Mouse (Mus musculus): ENCODE measurements around the gene Lrfn1. TPM values are rescaled to one million over a fixed set of nuclear protein-coding genes. Genes with fewer than 3 reads are reported as not detected.

Lrfn1 gene
- 10 to 100 TPM; 19.1 to 19.6 TPM for total RNA-seq (2021)
- long read RNA-seq, experiment 1, partial matches to known transcripts, result 6 of 16 reads
- long read RNA-seq, experiment 1, other reads (novel, unspliced or antisense), result 8 of 16 reads
- long read RNA-seq, experiment 2, partial matches to known transcripts, result 10 of 25 reads
- long read RNA-seq, experiment 2, other reads (novel, unspliced or antisense), result 11 of 25 reads

GRCm38 (mm10) chr7:28451531-28452360 is at the start of gene Lrfn1:
Gene Lrfn1 (plus strand): TSS chr7:28451980.
- DNase-seq (ENCODE audit: low spot score in 2 of 2), result no peak

DNA sequence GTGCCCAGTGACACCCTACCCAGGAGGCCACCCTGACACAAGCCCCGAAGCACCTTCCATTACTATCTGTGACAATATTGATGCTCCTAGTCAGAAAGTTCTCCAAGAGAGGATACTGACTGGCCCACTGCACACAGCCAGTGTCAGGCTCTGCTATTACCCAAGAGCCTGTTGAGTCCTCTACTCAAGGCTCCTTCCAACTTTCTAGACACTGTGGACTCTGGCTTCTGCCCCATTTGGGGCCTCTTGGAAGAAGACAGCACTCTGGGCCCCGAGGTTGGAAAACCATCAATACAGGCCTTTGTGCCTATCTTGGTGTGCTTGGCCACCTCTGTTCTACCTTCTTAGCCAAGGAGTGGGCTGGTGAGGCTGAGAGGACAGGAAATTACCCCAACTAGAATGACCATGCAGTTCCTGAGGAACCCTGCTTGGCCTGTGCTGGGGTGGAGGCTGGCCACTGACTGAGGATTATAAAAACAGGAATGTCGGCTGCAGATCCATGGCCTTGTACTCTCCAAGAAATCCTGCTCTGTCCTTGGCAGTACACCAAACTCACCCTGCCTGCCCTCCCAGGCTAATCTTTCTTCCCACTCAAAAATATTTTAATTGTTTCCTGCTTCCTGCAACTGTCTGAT is 40.8 kb upstream of the Lrfn1 start:
- peak in 1 of 2 experiments; percentile 28 for DNase-seq (ENCODE audit: low spot score in 2 of 2)

DNA sequence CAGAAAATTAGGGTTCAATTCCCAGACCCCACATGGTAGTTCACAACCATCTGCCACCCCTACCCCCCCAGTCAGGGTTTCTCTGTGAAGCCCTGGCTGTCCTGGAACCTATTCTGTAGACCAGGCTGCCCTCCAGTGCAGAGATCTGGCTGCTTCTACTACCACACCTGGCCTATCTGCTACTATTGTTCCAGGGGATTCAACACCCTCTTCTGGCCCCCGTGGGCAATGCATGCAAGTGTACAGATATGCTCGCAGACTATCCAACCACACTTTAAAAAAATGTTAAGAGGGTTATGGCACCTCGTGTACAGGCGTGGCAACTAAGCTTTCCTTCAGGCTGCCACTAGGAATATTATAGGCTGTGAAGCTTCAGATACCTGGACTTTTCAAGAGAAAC is 39.0 kb upstream of the Lrfn1 start:
- no peak for DNase-seq (ENCODE audit: low spot score in 2 of 2)

- DNase-seq (ENCODE audit: low spot score in 2 of 2), result no peak
Observed at GRCm38 (mm10) chr7:28417368-28417767, 34.4 kb upstream of the Lrfn1 start.

GRCm38 (mm10) chr7:28418096-28418670 is 33.6 kb upstream of the Lrfn1 start:
- DNase-seq (ENCODE audit: low spot score in 2 of 2), result no peak

DNA sequence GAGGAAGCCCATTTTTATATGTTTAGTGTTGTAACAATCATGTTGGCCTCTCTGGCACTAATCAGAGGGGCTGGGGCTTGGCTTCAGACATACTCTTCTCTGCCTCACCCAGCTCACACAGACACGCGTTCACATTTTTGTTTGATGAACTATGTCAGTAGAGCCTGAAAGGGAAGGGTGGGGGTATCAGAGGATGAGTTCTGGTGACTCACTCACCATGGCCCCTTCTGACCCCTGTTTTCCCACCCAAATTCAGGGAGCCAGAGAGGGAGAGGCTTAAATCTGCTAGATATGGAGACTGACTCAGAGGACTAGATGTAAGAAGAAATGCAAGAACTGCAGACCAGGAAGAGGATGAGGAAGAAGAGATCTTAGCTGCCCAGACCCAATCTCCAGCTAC is 32.4 kb upstream of the Lrfn1 start:
- no peak for DNase-seq (ENCODE audit: low spot score in 2 of 2)

DNA sequence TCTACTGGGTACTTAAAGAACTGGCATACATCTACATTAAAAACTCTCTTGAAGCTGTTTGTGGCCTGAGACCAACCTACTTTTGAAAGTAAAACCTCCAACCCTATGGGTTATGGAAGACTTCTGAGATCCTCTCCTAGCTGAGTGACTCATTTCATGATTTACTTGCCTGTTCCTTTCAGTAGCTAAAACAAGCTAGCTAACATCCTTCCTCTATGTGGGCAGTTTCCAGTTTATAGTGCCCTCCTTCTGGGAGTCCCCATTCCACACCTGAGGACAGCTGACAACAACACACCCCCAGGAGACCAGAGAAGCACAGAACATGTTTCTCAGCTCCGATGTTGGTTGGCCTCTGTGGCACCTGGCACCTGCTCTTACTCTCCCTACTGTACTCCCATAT is 28.8 kb upstream of the Lrfn1 start:
- no peak for DNase-seq (ENCODE audit: low spot score in 2 of 2)

GRCm38 (mm10) chr7:28427738-28428137 is 24.0 kb upstream of the Lrfn1 start:
- no peak for DNase-seq (ENCODE audit: low spot score in 2 of 2)

DNA sequence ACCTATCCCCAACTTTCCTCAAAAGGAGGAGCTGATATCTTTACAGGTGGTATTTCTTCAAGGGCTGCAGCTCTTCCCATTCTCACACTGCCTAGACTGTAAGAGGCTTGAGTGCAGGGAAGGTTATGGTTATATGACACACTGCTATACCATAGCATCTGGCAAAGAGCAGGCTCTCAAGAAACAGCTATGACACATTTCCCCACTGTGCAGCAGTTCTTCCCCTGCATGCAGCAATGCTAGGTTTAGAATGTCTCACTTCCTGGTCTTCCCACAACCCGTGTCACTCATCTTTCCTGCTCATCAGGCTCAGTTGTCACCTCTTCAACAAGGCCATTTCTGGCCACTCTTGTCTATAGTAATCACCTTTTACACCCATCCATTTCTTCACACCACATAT is 21.3 kb upstream of the Lrfn1 start:
- no peak for DNase-seq (ENCODE audit: low spot score in 2 of 2)

DNA sequence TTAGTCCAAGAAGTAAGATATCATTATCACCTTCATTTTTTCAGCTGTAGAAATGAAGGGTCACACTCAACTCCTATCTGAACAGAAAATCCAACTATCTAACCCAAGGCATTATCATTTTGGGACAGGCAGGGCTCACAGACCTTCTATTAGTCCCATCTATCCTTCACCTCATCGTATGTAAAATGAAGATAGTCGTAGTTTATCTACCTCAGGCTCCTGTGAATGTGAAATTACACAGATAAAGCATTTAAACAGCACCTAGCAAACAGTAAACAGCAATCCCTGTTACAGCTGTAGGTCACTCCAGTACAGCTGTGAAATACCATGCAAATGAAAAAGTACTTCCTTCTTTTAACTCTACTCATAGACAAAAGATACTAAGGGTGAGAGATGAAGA is 19.5 kb upstream of the Lrfn1 start:
- no peak for DNase-seq (ENCODE audit: low spot score in 2 of 2)

DNA sequence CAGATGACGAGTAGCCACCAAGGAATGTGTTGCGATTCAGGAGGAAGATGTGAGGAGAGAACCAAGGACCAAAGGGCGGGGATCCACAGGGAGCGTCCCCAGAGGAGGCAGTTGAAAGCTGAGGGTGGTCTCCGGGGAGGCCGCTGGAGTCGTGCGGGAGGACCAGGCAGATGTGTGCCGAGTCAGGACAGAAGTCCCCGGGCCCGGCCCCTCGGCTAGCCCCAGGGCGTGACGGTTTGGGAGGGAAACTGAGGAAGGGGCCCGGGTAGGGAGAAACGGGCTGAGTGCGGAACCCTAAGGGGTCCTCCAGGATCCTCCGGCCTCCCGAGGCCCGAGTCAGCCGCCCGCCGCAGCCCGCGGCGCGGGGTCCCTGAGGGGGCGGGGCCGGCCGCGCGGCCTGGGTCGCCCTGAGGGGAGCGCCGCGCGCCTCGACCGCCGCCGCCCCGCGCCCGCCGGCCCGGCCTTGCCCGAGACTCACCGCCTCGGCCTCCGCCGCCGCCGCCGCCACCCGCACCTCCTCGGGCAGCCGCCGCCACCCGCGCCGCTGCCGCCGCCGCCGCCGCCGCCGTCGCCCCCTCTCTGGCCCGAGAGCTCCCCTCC is 16.0 kb upstream of the Lrfn1 start:
- DNase-seq (ENCODE audit: low spot score in 2 of 2), result no peak

DNA sequence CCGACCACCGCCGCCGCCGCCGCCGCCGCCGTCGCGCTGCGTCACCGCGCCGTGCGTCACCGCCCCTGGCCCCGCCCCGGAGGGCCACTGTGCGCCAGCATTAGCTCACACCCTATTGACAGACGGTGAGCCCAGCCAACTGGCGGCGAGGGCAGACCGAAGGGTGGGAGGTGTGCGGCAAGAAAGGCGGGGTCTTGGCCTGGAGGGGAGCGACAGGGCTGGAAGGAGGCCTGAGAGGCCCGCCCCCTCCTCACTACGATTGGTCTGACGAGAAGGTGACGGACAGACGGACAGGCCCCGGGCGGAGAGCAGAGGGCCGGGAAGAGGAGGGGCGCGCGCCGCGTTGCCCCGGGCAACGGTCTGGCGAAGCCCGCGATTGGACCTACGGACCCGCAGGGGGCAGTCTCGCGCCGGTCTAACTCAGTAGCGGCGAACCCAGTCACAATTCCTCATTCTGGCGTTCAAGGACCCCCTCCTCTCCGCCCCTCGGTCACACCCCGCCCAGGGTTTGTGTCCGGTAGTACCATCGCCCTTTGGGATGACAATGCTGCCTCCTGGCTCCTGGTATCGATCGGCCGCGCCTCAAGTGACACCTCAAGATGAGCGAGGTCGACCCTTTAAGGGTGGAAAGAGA is 15.4 kb upstream of the Lrfn1 start:
- DNase-seq (ENCODE audit: low spot score in 2 of 2), result peak; percentile 97 to 99

- DNase-seq (ENCODE audit: low spot score in 2 of 2), result peak in 1 of 2 experiments; percentile 60
Observed at GRCm38 (mm10) chr7:28436932-28437570, 14.7 kb upstream of the Lrfn1 start, which contains the start of gene Gmfg. Gene Gmfg (plus strand): TSS chr7:28437447.

DNA sequence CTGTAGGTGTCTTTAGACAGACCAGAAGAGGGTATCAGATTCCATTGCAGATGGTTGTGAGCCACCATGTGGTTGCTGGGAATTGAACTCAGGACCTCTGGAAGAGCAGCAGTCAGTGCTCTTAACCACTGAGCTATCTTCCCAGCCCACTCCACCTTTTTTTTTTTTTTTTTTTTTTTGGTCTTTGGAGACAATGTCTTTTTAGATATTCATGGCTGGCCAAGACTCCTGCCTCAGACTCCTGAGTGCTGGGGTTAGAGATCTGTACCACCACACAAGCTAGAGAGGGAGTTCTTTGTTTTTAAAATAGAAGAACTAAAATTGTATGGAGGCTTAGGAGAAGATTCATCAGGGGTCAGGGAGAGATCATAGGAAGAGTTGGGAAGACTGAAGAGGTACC is 13.8 kb upstream of the Lrfn1 start:
- DNase-seq (ENCODE audit: low spot score in 2 of 2), result no peak

DNA sequence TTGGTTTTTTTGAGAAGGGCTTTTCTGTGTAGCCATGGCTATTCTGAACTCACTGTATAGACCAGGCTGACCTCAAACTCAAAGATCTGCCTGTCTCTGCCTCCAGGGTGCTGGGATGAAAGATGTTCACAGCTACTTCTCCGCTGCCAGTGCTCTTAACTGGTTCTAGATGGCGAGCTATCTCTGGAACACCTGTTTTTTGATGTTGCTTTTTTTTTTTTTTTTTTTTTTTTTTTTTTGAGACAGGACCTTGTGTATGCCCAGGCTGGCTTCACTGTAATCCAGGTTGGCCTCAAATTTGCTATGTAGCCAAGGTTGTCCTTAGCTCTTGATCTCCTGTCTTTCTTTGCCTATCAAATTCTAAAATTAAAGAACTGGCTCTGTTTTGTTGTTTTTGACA is 13.0 kb upstream of the Lrfn1 start:
- DNase-seq (ENCODE audit: low spot score in 2 of 2), result no peak

DNA sequence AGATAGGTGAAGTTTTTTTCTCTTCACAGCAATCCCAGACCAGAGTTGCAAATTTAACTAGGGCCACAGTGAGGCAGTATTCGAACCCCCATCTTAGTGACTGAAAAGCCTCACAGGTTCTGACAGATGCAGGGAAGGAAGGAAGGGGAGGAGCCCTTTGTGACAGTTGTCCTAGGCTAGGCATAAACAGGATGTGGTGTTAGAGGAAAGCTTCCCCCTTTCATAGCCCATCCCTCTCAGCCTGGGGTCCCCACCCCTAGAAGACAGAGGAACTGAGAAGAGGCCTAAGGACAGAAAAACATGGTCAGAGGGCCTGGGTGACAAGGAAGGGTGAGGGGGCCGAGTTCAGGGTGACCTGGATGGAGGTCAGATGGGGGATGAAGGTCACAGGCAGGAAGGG is 11.0 kb upstream of the Lrfn1 start:
- DNase-seq (ENCODE audit: low spot score in 2 of 2), result no peak

DNA sequence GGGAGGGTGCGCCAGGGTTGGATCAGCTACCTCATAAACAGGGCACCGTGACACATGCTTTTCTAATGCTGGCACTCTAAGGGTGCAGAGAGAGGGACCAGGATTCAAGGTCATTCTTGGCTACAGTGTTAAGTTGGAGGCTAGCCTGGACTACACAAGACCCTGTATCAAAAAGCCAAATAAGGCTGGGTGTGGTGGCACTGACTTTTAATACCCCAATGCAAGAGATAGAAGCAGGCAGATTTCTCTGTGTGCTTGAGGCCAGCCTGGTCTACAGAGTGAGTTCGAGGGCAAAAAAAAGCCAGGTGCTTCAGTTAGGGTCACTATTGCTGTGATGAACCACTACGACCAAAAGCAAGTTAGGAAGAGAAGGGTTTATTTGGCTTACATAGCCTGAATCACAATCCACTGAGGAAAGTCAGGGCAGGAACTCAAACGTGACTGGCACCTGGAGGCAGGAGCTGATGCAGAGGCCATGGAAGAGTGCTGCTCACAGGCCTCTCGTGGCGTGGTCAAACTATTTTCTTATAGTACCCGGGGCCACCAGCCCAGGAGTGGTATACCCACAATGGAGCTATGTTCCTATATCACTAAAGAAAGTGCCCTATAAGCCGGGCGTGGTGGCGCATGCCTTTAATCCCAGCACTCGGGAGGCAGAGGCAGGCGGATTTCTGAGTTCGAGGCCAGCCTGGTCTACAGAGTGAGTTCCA is 9.8 kb upstream of the Lrfn1 start:
- DNase-seq (ENCODE audit: low spot score in 2 of 2), result no peak

- no peak for DNase-seq (ENCODE audit: low spot score in 2 of 2)
Observed at GRCm38 (mm10) chr7:28442688-28443087, 9.1 kb upstream of the Lrfn1 start.

GRCm38 (mm10) chr7:28444344-28444974 is 7.3 kb upstream of the Lrfn1 start:
- no peak for DNase-seq (ENCODE audit: low spot score in 2 of 2)
